Mouse (Mus musculus) cerebellum, adult 2 months (tissue): ENCODE results near the gene Sucla2.

Source experiments
- CTCF ChIP-seq: fragments of 200-500 bp; IDR thresholded peaks from 2 replicates; pipeline ENCODE4 v1.5.1; 2011; ENCODE audit warnings: low read depth, mild to moderate bottlenecking, control low read depth, low read length, moderate library complexity, borderline replicate concordance; ENCODE audit not compliant: insufficient read depth
- POLR2A ChIP-seq: fragments of 200-500 bp; IDR thresholded peaks from 2 replicates; pipeline ENCODE4 v1.6.1; 2011; ENCODE audit warnings: low read length, control low read depth, borderline replicate concordance; ENCODE audit not compliant: insufficient read depth

DNA sequence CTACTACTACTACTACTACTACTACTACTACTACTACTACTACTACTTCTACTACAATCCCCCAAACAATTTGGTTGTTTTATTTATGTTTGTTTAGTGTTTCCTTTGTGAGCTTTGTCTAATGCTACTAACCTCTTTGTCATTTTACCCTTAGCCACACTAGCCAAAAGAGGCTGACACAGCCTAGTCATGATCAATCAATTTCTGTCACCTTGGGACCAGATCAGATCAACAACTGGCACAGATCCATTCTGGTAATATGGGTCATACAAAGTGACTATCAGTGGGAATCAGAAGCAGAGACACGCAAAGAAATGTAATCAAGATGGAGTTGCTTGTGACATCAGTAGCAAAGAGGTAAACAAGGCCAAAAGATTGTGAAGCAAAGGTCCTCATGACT, 97.9 kb downstream of the Sucla2 start:
- no peak for TF ChIP-seq POLR2A
- TF ChIP-seq CTCF: no peak
